Mouse (Mus musculus): ENCODE data around the gene Cacnb4.

Gene Cacnb4

GRCm38 (mm10) chr2:52525876-52526592, 150.6 kb downstream of the Cacnb4 start:
- no peak for DNase-seq (ENCODE audit: low read depth, low spot score)

DNA sequence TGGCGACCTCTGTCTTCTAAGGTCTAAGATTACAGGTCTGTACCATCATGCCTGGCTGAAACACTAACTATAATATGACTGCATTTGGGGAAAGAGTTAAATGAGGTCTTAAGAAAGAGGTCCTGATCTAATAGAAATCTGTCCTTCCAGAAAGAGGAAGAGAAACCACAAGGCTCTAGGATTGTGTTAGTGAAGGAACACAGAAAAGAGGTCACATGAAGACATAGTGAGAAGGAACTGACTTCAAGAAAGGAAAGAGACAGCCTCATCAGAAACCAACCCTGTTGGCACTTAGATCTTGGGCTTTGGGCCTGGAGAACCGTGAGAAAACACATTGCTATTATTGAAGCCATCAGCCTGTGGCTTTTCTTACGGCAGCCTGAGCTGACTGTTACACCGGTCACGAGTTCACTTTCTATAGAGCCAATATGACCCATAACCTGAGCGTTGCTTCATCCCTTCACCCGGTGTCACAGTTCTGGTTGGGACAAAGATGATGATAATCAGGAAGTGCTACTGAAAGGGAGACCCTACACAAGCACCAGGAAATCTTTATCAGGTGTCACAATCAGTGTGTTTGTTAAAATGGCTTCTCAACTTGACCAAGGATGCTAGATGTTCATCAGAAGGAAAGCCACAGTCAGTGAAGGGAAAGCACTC, 153.4 kb downstream of the Cacnb4 start:
- DNase-seq (ENCODE audit: low read depth, low spot score) = no peak

- no peak for DNase-seq (ENCODE audit: low read depth, low spot score)
These were observed 155.6 kb downstream of the Cacnb4 start for GRCm38 (mm10) chr2:52521012-52521411.

- no peak for DNase-seq (ENCODE audit: low read depth, low spot score)
These were observed 157.9 kb downstream of the Cacnb4 start for GRCm38 (mm10) chr2:52518740-52519139.

- DNase-seq (ENCODE audit: low read depth, low spot score) = no peak
These were observed 160.1 kb downstream of the Cacnb4 start for GRCm38 (mm10) chr2:52516534-52516933.

DNA sequence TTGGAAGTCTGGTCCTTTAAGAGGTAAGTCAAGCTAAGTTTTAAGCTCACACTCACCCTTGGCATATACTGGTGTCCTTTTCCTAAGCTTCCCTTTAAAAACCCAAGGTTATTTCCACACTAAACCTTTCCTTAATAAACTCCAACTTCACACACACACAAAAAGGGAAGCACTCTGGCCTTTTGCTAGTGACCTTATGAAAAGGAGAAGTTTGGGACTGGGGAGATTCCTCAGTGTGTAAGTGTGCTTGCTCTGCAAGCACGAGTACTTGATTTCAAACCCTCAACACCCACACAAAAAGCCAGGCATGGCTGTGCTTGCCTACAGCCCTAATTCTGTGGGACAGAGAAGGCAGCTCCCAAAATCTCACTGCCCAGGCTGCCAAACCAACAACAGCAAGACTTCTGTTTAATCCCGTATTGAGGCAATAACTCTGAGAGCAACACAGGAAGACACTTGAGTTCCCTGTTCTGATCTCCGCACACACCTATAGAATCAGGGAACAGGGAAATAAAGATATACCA, 163.7 kb downstream of the Cacnb4 start:
- DNase-seq (ENCODE audit: low read depth, low spot score) = no peak

- DNase-seq (ENCODE audit: low read depth, low spot score) = no peak
These were observed 164.4 kb downstream of the Cacnb4 start for GRCm38 (mm10) chr2:52512206-52512605.

DNA sequence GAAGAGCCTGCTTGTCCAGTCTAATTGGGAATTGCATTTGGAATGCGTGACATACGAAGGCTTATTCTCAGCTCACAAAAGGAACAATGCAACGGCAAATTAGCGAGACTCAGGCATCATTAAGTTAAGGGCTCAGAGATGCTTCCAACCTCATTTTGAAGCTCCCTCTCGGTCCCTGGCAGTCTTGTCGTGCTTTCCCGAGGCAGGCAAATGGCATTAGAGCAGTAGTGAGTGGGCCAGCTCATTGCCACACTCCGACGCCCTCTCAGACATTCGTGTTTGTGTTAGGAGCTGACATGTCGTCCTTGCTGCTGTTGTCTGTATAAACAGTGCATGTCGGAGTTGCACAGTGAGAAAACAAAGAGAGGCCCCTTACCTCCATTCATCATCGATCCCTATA, 164.8 kb downstream of the Cacnb4 start:
- no peak for DNase-seq (ENCODE audit: low read depth, low spot score)

- no peak for DNase-seq (ENCODE audit: low read depth, low spot score)
These were observed 166.7 kb downstream of the Cacnb4 start for GRCm38 (mm10) chr2:52509779-52510500.

GRCm38 (mm10) chr2:52505164-52505563, 171.5 kb downstream of the Cacnb4 start:
- no peak for DNase-seq (ENCODE audit: low read depth, low spot score)

DNA sequence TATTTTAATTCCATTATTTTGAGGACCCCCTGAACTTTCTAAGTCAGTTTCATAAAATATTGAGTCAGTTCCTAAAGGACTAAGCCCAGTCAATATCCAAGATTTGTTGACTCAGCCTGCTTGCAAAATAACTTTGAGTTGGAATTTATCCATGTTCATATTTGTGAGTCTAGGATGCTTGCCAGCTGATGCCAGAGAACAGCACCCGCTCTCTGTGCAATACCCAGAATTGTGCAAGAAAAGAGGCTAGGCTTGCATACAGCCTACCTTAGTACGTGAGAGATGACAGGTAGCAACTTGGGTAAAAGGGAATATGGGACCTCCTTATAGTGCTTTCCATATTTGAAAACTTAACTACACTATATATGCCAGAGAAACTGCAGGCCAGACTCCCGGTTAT, 171.9 kb downstream of the Cacnb4 start:
- DNase-seq (ENCODE audit: low read depth, low spot score) = no peak

DNA sequence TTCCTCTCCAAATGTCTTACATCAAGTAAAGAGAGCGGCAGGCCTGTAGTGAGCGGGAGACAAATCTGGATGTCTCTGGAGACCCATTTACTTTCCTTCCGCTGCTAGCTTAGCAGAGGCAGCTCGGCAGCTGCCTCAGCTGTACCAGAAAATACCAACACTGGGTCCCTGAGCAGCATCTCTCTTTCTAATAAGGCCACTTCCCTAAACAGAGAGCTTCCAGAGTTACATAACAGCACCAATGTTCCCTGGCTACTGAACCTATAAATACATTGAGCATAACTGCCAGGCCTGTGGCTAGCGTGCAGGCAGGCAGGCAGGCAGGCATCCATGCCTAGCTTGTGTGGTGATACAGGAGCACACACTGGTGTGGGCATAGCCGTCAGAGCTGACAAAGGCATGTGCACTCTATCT, 176.8 kb downstream of the Cacnb4 start:
- DNase-seq (ENCODE audit: low read depth, low spot score) = no peak

DNA sequence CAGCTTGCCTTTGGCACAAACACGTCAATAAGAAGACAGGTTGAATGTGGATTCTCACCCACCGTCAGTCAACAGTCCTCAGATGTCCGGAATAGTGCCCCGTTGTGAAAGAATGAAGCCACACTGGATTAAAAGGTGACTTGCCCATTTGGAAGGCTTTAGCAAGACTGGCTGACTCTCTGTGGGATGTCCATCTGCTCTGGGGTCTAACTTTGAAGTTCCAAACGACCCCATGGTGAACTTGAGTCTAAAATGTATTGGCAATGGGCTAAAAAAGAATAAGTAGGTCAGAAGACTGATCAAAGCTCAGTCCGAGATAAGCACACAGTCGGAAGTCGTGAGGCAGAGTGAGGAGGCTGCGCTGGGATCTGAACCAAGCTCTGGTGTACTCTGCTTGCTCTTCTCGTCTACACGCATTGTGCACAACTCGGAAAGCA, 177.5 kb downstream of the Cacnb4 start:
- DNase-seq (ENCODE audit: low read depth, low spot score) = no peak

DNA sequence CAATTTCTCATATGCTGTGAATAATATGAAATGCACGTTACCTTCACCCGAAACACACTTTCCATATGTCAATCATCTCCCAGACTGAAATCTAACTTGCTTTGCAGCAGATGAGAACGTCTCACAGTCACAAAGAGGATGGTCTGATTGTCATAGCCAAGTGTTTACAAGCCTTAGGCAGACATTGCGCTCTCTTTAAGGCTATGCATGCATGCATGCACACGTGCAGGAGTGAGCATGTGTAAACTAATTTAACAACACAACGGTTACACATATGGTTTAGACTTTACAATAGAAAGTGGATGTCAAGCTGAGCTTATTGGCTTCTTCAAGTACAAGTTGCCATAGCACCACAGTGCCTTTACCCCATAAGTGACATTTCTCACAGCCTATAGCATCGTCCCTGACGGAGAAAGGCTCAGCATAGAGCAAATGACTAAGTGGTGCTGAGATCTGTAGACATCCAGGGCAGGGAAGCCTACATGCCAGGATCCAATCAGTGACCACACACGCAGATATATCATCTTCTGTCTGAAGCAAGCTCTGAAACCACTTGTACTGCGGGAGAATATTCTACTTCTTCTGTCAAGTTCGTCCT, 181.4 kb downstream of the Cacnb4 start:
- no peak for DNase-seq (ENCODE audit: low read depth, low spot score)

GRCm38 (mm10) chr2:52494274-52494673, 182.4 kb downstream of the Cacnb4 start:
- DNase-seq (ENCODE audit: low read depth, low spot score) = no peak

DNA sequence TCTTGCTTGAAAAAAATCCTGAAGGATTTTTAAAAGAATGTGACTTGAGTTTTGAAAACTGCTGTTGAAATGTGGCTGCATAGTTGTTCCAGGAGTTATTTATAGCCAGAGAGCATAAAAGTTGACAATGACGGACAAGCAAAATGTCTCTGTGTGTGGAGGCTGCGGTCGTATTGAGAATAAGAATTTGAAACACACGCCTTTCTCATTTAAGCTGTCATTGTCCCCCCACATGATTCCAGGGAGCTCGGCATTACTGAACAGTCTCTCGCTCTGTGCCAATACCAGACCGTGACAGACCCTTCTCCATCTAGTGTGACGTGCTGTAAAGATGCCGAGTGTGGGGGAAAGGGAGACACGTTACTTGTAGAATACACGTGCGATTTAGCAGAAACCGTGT, 183.8 kb downstream of the Cacnb4 start:
- DNase-seq (ENCODE audit: low read depth, low spot score) = no peak

DNA sequence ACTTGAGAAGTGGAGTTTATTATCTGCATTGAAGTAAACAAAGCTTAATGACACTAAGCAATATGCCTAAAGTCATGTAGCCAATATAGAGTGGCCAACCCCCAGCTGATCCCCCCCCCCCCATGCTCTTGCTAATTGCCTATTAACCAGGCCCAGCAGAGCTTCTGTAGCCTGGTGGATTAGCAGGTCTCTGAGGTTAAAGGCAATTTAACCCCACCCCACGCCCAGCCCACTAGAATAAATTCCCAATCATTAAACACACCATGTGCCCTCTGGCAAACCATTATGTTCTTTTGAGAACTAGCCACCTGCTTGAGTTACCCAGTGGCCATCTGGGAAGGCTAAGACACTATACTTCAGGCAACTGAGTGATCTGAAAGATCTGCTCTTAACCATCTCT, 186.8 kb downstream of the Cacnb4 start:
- DNase-seq (ENCODE audit: low read depth, low spot score) = no peak

DNA sequence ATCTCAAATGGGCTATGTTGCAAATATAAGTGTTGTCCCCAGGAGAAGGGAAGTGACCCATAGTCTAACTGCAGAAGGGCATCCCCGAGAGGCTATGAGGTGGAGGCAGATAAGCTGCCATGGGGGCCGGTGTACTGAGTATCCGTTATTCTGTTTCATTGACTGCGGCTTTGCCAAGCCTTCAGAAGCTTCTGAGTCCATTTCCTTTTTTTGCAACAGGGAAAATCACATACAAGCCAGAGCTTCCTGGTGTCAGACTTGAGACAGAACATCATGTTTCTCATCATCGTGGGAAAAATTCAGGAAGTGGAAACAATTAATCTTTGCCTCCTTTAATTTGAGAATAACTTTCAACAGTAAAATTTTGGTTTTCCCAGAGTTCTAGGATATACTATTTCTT, 193.1 kb downstream of the Cacnb4 start:
- DNase-seq (ENCODE audit: low read depth, low spot score) = no peak

DNA sequence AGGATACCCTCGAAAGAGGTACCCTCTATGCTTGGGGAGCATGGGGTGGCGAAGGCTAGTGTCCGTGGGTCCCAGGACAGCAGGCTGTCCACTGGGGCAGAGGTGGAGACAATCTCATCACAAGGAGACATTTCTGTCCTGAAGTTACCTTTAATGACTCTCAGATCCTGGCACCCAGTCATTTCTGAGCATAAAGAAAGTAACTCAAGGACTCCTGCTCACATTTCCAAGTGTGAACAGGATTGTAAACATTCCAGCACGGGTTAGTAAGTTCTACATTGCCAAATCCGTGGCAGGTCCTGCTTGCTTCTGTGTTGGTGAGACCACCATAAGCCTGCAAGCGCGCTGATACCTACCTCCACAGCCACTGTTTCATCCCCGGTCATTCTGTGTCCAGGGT, 196.2 kb downstream of the Cacnb4 start:
- DNase-seq (ENCODE audit: low read depth, low spot score) = no peak

DNA sequence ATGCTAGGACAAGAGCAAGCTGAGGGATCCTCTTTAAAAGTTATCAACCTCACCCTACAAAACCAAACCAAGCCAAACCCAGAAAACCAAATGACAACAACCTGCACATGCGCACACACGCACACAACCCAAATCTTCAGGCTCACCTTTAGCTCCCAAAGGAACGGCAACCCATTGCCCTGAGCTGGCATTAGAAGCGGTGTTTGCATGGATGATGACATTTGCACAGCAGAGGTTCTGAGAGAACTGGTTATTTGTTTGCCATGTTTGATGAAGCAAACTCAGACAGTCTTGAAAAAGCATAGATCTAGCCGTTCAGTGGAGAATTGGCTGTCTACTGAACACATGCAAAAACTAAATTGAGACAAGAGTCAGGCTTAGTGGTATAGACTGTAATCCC, 198.1 kb downstream of the Cacnb4 start:
- no peak for DNase-seq (ENCODE audit: low read depth, low spot score)

- DNase-seq (ENCODE audit: low read depth, low spot score) = no peak
These were observed 199.1 kb downstream of the Cacnb4 start for GRCm38 (mm10) chr2:52477550-52477907.

Measured in WW6 (cell line).